Mouse (Mus musculus): ENCODE data around the gene Fam193b.
A peak's percentile ranks its signal among the peaks of the same experiment; 100 is the strongest.
"Not testable (repeated sequence)": the region's sequence is repeated elsewhere in the genome, so short reads cannot be mapped to it uniquely, and the experiment has no call there.

The Fam193b gene

GRCm38 (mm10) chr13:55571977-55572376, 1.1 kb upstream of the Fam193b start:
- DNase-seq (ENCODE audit: low read depth): no peak

- no peak for DNase-seq (ENCODE audit: low read depth)
These were observed 490 bp downstream of the Fam193b start for GRCm38 (mm10) chr13:55570286-55570973.

DNA sequence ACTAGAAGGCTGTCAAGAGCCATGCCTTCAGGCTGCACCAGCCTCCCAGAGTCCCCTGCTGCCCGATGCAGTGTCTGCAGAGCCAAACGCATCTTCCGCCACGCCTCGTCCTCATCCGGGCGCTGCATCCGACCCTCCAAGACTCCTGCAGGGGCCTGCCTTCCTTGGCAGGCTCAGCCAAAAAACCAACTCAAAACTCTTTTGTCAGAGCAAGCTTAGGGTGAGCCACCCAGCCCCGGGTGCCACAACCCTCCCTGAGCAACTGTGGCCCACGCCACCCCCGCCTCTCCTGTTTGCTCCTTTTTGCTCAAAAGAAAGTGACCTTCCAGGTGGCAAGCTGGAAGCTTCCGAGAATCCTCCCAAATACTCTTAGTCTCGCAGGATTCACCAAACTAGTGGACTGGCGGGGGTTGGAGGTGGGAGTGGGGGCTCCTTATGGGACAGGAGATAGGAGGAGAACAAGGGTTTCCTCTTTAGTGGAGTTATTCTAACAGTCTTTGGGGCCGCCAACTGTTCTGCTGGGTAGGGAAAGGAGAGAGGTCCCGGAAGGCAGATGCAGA, 1.1 kb downstream of the Fam193b start:
- no peak for DNase-seq (ENCODE audit: low read depth)

- not testable (repeated sequence) for DNase-seq (ENCODE audit: low read depth)
These were observed 2.4 kb downstream of the Fam193b start for GRCm38 (mm10) chr13:55568524-55568923.

- DNase-seq (ENCODE audit: low read depth): no peak
These were observed 3.0 kb downstream of the Fam193b start for GRCm38 (mm10) chr13:55567949-55568348.

- no peak for DNase-seq (ENCODE audit: low read depth)
These were observed 3.9 kb downstream of the Fam193b start for GRCm38 (mm10) chr13:55567001-55567400.

- DNase-seq (ENCODE audit: low read depth): no peak
These were observed 7.5 kb downstream of the Fam193b start for GRCm38 (mm10) chr13:55563266-55563879.

DNA sequence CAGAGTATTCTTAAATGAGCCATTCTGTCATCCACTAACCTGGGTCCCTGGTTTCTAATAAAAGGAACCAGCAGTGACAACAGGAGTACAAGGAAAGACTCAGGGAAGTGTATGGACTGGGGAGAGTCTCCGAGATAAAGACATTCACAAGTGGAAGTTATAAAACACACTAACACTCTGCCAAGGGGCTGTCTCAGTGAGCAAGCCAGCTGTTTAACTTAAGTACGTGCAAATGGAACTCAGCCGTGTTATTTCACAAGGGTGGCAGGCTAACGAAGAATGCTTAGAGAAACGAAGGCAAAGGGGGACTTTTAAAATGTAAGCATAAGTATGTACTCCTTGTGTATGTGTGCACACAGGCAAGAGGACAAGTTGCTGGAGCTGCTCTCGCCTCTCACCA, 13.4 kb downstream of the Fam193b start:
- no peak for DNase-seq (ENCODE audit: low read depth)

GRCm38 (mm10) chr13:55555921-55556320, 15.0 kb downstream of the Fam193b start:
- DNase-seq (ENCODE audit: low read depth): no peak

DNA sequence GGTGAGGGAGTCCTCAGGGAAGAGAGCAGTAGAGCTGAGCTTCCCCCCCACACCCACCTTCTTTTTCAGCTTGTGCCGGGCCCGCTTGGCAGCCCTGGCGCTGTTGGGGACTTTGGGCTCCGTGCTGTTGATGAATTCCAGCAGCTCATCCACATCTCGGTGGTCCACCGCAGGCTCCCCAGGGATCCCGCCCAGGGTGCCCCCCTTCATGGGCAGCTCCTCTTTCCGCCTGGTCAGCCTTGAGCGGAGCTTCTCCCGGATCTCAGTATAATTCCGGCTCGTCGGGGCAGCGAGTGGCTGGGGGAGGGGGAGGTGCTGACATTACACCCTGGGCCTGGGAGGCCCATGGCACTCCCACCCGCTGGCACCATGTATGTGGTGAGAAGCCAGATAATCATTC, 21.9 kb downstream of the Fam193b start:
- DNase-seq (ENCODE audit: low read depth): no peak

DNA sequence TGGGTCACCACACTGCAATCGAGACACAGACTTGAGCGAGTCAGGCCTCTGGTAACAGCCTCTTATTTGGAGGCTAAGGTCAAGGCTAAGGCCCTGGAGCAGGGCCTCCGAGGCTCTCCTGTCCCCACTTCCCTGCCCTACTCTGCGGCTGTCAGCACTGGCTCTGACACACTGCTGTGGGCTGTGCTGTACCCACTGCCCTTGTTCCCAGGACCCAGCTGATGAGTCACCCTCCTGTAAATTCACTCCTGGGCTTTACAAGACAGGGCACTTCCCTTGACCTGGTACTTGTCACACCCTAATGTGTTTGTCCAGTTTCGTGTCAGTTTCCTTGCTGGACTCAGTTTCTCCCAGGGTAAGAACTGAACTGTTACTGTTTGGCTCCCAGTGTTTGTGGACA, 22.5 kb downstream of the Fam193b start:
- DNase-seq (ENCODE audit: low read depth): no peak

DNA sequence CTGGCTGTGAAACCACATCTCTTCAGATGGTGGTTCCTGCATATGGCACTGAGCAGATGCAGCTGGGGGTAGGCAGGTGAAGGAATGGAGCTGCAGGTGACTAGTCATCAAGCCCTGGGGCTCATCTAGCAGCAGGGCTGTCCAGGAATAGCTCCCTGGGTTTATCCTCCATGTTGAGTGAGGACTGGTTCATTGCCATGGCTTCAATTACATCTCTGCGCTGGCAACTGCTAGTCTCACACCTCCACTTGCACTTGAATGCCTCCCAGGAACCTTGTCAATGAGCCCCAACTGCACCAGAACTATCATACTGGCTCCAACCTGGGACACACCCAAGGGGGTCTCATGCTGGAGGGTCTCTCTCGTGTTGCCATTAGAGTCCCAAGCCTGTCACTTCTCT, 23.0 kb downstream of the Fam193b start:
- DNase-seq (ENCODE audit: low read depth): no peak

GRCm38 (mm10) chr13:55544792-55545191, 26.1 kb downstream of the Fam193b start:
- DNase-seq (ENCODE audit: low read depth): no peak

DNA sequence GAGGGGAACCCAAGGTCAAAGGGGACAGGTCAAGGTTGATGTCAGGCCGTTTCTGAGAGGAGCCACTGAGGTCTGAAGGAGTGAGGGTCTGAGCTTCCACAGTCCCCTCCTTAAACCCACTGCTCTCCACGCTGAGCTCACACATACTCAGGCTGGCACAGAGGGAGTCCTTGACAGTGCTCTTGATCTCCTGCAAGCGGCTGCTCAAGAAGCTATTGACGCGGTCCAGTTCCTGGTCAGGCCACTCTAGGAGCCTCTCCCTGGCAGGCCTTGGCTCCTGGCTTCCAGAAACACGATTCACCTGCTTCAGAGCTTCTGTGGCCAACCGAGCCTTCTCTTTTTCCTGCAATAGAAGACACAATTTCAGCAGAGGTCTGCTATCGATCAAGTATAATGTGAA, 27.5 kb downstream of the Fam193b start:
- no peak for DNase-seq (ENCODE audit: low read depth)

DNA sequence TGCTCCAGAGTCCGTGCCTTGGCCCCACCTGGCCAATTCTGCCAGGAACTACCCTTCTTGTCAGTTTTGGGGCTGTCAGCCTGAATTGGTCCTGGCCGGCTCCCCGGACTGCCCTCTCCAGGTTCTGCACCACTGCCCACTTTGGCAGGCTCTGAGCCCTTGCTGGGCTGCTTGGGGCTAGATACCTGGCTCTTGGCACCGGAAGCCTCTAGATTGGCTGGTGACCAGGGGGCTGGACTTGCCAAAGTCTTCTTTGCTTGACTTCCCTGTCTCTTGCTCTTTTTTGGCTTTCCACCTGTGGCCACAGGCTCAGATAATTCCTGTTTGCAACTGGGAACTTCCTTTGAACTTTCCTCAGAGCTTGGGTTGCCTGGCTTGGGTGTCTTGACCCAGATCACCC, 28.0 kb downstream of the Fam193b start:
- no peak for DNase-seq (ENCODE audit: low read depth)

GRCm38 (mm10) chr13:55540933-55541332, 30.0 kb downstream of the Fam193b start:
- DNase-seq (ENCODE audit: low read depth): no peak

- peak; percentile 100 for DNase-seq (ENCODE audit: low read depth)
These were observed 34.4 kb downstream of the Fam193b start, which contains the start of gene Ddx41 for GRCm38 (mm10) chr13:55536194-55537175. TSS of gene Ddx41 (minus strand) at chr13:55536658.

GRCm38 (mm10) chr13:55535796-55536193, 35.1 kb downstream of the Fam193b start:
- no peak for DNase-seq (ENCODE audit: low read depth)

GRCm38 (mm10) chr13:55535191-55535590, 35.7 kb downstream of the Fam193b start:
- DNase-seq (ENCODE audit: low read depth): no peak

GRCm38 (mm10) chr13:55529198-55529915, 41.6 kb downstream of the Fam193b start, which contains the start of gene Dok3:
TSS of gene Dok3 (minus strand) at chr13:55529296.
- DNase-seq (ENCODE audit: low read depth): no peak

Measured in fibroblast of lung, adult 2 months (primary cell).